Mouse (Mus musculus): Measurements from ENCODE around the gene Il15ra. TPM values are rescaled to one million over a fixed set of nuclear protein-coding genes. Genes with fewer than 3 reads are reported as not detected.

Il15ra gene
- polyA plus RNA-seq, 1 experiment from 2014 or later = 0.60 TPM

DNA sequence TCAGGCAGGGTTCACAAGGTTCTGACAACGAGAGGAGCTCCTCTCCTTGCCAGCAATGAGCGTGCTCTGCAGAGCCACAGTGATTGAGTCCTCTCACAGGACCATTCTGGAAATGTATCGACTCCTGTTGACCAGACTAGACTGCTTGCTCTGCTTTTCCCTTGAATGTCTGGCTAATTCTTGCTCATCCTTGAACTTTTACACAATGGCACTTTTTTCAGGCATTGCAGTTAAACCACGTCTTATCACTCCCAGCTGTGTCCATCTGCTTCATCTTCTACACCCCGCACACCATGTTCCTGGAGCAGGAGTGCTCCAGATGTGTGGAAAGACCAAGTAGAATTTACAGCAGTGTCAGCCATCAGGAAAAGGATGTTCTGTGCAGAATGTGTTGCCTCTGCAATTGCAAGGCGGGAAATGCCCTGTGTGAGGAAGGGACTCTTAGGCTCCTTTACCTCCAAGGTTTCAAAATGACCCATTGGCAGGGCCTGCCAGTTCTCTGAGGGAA is 7.4 kb downstream of the Il15ra start:
- H3K9ac ChIP-seq = no peak overlapping the region
- 78% methylated on average over 6 of the region's 6 CpGs for WGBS
- H3K27ac ChIP-seq = no peak overlapping the region
- H3K36me3 ChIP-seq = no peaks in the 10 kb centered on the region
- ATAC-seq (ENCODE audit: insufficient number of reproducible peaks, insufficient read depth, low FRiP score, low TSS enrichment) = no peak
- no peaks in the 10 kb centered on the region for H3K9me3 ChIP-seq
- H3K4me3 ChIP-seq = no peak overlapping the region
- peaks cover 10% of the 10 kb centered on the region for H3K27me3 ChIP-seq
- H3K4me1 ChIP-seq = no peaks in the 10 kb centered on the region
- no peak overlapping the region for H3K4me2 ChIP-seq (replicated peaks)

DNA sequence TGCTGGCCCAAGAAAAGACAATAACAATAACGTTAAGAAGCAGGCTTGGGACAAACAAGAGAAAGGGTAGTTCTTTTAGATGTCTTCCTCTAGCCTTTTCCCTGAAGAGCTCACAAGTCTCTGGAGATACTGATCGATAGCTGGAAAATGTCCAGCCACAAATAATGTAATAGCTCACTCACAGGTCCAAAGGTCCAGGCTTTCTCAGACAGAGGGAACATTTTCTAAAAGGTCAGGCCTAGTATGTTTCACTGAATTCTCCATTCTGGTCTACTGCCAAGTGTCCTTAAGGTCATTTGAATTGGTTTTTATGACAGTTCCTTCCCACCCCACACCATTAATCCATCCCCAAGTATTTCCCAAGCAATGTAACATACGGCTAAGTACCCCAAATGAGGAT is 7.9 kb downstream of the Il15ra start:
- Histone ChIP-seq H3K4me2 (replicated peaks) (no peak overlapping the region), H3K4me1 (no peaks in the 10 kb centered on the region), H3K4me3 (no peak overlapping the region), H3K9me3 (no peaks in the 10 kb centered on the region), H3K27me3 (0 out of 2 replicates have a peak, but pooled peaks cover 7% of the 10 kb centered on the region), H3K27ac (no peak overlapping the region), H3K36me3 (no peaks in the 10 kb centered on the region), H3K9ac (no peak overlapping the region)
- 72% methylated on average over 3 of the region's 3 CpGs for WGBS
- no peak for ATAC-seq (ENCODE audit: insufficient number of reproducible peaks, insufficient read depth, low FRiP score, low TSS enrichment)

- ATAC-seq (ENCODE audit: insufficient number of reproducible peaks, insufficient read depth, low FRiP score, low TSS enrichment) = no peak
These were observed 9.4 kb downstream of the Il15ra start for GRCm38 (mm10) chr2:11714535-11714934.

GRCm38 (mm10) chr2:11718573-11718972 is 13.5 kb downstream of the Il15ra start:
- Histone ChIP-seq H3K4me2 (replicated peaks) (no peak overlapping the region), H3K9me3 (no peaks in the 10 kb centered on the region), H3K9ac (no peak overlapping the region), H3K27me3 (no peaks in the 10 kb centered on the region), H3K4me3 (no peak overlapping the region), H3K36me3 (no peaks in the 10 kb centered on the region), H3K4me1 (no peaks in the 10 kb centered on the region), H3K27ac (no peak overlapping the region)
- WGBS = 85% methylated on average over 2 of the region's 2 CpGs
- no peak for ATAC-seq (ENCODE audit: insufficient number of reproducible peaks, insufficient read depth, low FRiP score, low TSS enrichment)

More at GRCm38 (mm10) chr2:11714535-11714934, 9.4 kb downstream of the Il15ra start:
- H3K27ac ChIP-seq = no peak overlapping the region
- H3K4me1 ChIP-seq = no peaks in the 10 kb centered on the region
- WGBS = 90% methylated on average over 4 of the region's 4 CpGs
- H3K9ac ChIP-seq = no peak overlapping the region
- H3K4me3 ChIP-seq = no peak overlapping the region
- H3K4me2 ChIP-seq (replicated peaks) = no peak overlapping the region
- H3K9me3 ChIP-seq = no peaks in the 10 kb centered on the region
- H3K36me3 ChIP-seq = no peaks in the 10 kb centered on the region
- H3K27me3 ChIP-seq = no peaks in the 10 kb centered on the region

DNA sequence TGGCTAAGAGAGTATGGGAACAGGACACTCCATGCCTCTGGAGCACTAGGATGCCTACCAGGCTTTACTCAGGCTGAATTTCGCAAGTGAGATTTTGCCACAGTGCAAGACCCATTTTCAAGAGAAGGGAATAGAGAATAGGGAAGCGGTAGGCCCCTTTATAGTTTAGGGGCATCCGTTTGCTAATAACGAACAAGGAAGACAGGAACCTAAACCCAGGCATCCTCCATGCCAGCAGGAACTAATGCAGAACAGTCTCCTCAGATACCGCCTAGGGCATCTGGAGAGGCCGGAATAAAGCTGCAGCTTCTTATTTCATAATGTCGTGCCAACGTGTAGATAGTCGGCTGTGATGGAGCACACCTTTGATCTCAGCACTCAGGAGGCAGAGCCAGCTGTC is 17.5 kb downstream of the Il15ra start:
- Histone ChIP-seq H3K9ac (no peak overlapping the region), H3K36me3 (no peaks in the 10 kb centered on the region), H3K4me2 (replicated peaks) (no peak overlapping the region), H3K27me3 (no peaks in the 10 kb centered on the region), H3K4me3 (no peak overlapping the region), H3K27ac (no peak overlapping the region), H3K9me3 (no peaks in the 10 kb centered on the region), H3K4me1 (no peaks in the 10 kb centered on the region)
- WGBS = 81% methylated on average over 9 of the region's 9 CpGs
- no peak for ATAC-seq (ENCODE audit: insufficient number of reproducible peaks, insufficient read depth, low FRiP score, low TSS enrichment)

DNA sequence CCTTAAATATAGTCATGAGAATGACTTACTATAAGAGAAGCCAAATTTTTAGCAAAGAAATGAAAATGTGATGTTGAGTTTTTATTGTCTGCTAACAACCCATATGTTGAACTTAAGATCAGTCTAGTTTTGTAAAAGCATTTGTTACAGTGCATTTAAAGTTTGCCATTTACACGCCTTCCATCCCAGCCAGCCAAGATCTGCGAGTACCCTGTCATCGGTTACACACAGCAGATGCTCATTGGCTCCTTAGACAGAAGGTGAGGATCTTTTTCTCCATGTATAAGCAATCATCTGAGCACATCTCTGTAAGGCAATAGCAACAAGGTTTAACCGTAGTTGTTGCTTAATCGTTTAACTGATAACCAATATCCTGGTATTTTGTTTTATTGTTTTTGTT is 22.5 kb downstream of the Il15ra start:
- Histone ChIP-seq H3K27me3 (no peaks in the 10 kb centered on the region), H3K4me3 (no peak overlapping the region), H3K27ac (no peak overlapping the region), H3K4me1 (no peaks in the 10 kb centered on the region), H3K9ac (no peak overlapping the region), H3K4me2 (replicated peaks) (no peak overlapping the region), H3K9me3 (no peaks in the 10 kb centered on the region), H3K36me3 (no peaks in the 10 kb centered on the region)
- ATAC-seq (ENCODE audit: insufficient number of reproducible peaks, insufficient read depth, low FRiP score, low TSS enrichment) = no peak
- WGBS = 93% methylated on average over 5 of the region's 5 CpGs

GRCm38 (mm10) chr2:11729091-11729490 is 24.0 kb downstream of the Il15ra start:
- H3K36me3 ChIP-seq = no peaks in the 10 kb centered on the region
- WGBS = 55% methylated on average over 3 of the region's 3 CpGs
- ATAC-seq (ENCODE audit: insufficient number of reproducible peaks, insufficient read depth, low FRiP score, low TSS enrichment) = no peak

DNA sequence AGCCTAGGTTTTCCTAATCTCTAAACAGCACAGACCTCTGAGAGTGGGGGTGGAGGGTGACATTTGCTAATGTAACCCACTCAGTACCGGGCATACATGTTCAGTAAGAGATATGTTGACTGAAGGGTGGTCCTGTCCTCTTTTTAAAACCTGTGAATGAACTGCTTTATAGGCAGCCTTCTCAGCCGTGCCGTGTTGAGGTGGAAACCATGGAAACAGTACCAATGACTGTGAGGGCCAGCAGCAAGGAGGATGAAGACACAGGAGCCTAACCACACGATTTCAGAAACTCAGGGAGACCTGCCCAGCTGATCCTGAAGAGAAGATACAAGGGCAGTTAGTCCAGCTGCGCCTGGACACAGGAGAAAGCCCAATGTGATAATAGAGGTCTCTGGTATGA is 27.9 kb downstream of the Il15ra start:
- Histone ChIP-seq H3K4me3 (no peak overlapping the region), H3K9ac (no peak overlapping the region), H3K36me3 (no peaks in the 10 kb centered on the region), H3K4me1 (no peaks in the 10 kb centered on the region), H3K27ac (no peak overlapping the region), H3K4me2 (replicated peaks) (no peak overlapping the region), H3K9me3 (no peaks in the 10 kb centered on the region), H3K27me3 (no peaks in the 10 kb centered on the region)
- 70% methylated on average over 5 of the region's 5 CpGs for WGBS
- no peak for ATAC-seq (ENCODE audit: insufficient number of reproducible peaks, insufficient read depth, low FRiP score, low TSS enrichment)

More at GRCm38 (mm10) chr2:11729091-11729490, 24.0 kb downstream of the Il15ra start:
- no peak overlapping the region for H3K9ac ChIP-seq
- H3K4me1 ChIP-seq = no peaks in the 10 kb centered on the region
- no peak overlapping the region for H3K4me2 ChIP-seq (replicated peaks)
- no peak overlapping the region for H3K4me3 ChIP-seq
- no peaks in the 10 kb centered on the region for H3K9me3 ChIP-seq
- no peaks in the 10 kb centered on the region for H3K27me3 ChIP-seq
- no peak overlapping the region for H3K27ac ChIP-seq

GRCm38 (mm10) chr2:11735853-11736252 is 30.8 kb downstream of the Il15ra start:
- H3K36me3 ChIP-seq = peaks cover 19% of the 10 kb centered on the region
- H3K27me3 ChIP-seq = no peaks in the 10 kb centered on the region
- no peak for ATAC-seq (ENCODE audit: insufficient number of reproducible peaks, insufficient read depth, low FRiP score, low TSS enrichment)
- H3K4me3 ChIP-seq = no peak overlapping the region
- H3K27ac ChIP-seq = no peak overlapping the region
- H3K4me2 ChIP-seq (replicated peaks) = no peak overlapping the region
- H3K4me1 ChIP-seq = no peaks in the 10 kb centered on the region
- no peak overlapping the region for H3K9ac ChIP-seq
- 88% methylated on average over 6 of the region's 6 CpGs for WGBS
- no peaks in the 10 kb centered on the region for H3K9me3 ChIP-seq

DNA sequence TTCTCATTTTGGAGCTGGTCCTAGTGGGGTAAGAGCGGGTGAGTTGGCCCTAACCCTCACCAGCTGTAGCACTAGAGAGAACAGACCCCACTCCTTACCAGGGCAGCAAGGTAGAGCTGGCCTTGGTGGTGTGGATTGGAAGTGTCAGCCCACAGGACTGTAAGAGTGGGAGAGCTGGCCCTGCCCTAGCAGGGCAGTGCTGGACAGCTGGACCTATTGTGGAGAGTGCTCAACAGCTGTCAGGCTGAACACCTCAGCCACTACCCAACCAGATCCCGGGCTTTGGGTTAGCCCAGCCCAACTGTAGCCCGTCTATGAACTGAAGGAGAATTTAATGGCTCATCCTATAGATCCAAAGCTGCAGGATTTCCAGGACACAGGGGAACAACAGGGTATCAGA is 33.7 kb downstream of the Il15ra start:
- Histone ChIP-seq H3K4me2 (replicated peaks) (no peak overlapping the region), H3K9ac (no peak overlapping the region), H3K36me3 (peaks cover 49% of the 10 kb centered on the region), H3K27ac (no peak overlapping the region), H3K4me1 (no peaks in the 10 kb centered on the region), H3K9me3 (no peaks in the 10 kb centered on the region), H3K27me3 (no peaks in the 10 kb centered on the region), H3K4me3 (no peak overlapping the region)
- ATAC-seq (ENCODE audit: insufficient number of reproducible peaks, insufficient read depth, low FRiP score, low TSS enrichment) = no peak
- WGBS = 86% methylated on average over 3 of the region's 3 CpGs

DNA sequence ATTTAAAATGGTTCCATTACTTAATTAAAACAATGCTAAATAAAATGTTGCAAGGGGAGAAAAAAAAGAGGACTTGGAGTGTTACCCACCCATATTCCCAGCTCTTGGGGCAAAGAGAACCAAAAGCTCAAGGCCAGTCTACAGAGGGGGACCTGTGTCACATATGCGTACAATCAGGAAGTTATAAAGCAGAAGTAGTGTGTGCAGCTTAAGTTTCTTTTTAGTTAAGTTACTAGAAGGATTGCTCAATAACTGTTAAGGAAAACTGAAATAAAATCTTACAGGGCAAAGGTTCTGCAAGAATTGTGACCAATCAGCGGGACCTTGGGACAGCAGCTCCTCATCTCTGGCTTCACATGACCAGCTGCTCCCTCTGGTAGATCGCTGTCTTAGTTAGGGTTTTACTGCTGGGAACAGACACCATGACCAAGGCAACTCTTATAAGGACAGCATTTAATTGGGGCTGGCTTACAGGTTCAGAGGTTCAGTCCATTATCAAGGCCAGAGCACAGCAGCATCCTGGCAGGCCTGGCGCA is 34.5 kb downstream of the Il15ra start:
- Histone ChIP-seq H3K36me3 (peaks cover 56% of the 10 kb centered on the region), H3K4me1 (no peaks in the 10 kb centered on the region), H3K27me3 (no peaks in the 10 kb centered on the region), H3K27ac (no peak overlapping the region), H3K4me3 (no peak overlapping the region), H3K4me2 (replicated peaks) (no peak overlapping the region), H3K9me3 (no peaks in the 10 kb centered on the region), H3K9ac (no peak overlapping the region)
- WGBS = 95% methylated on average over 4 of the region's 4 CpGs
- no peak for ATAC-seq (ENCODE audit: insufficient number of reproducible peaks, insufficient read depth, low FRiP score, low TSS enrichment)

DNA sequence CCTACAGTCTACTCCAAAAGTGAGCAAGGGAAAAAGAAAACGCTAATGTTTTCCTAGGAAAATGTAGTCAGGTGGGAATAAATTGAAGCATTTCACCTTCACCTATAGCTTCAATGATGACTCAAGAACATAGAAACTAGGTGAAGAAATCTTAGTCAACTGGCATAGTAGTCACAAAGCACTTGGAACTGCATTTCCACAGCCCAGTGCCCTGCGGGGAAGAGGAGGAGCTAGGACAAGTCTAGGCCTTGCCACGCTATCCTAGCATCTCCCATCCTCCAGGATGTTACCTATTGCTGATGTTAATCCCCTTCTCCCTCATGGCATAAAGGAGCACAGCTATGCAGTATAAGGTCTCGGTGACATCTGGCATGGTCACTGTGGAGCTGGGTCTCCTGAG is 57.5 kb downstream of the Il15ra start:
- Histone ChIP-seq H3K4me3 (no peak overlapping the region), H3K4me1 (no peaks in the 10 kb centered on the region), H3K27ac (no peak overlapping the region), H3K36me3 (peaks cover 94% of the 10 kb centered on the region), H3K9ac (no peak overlapping the region), H3K27me3 (no peaks in the 10 kb centered on the region), H3K9me3 (no peaks in the 10 kb centered on the region), H3K4me2 (replicated peaks) (no peak overlapping the region)
- 91% methylated on average over 4 of the region's 4 CpGs for WGBS
- ATAC-seq (ENCODE audit: insufficient number of reproducible peaks, insufficient read depth, low FRiP score, low TSS enrichment) = no peak
